Mouse (Mus musculus) cortical plate, adult 2 months (tissue): ENCODE data around the gene Gm40460.

Experiments
- CTCF ChIP-seq: fragments of 200-500 bp; IDR thresholded peaks from 2 replicates; pipeline ENCODE4 v1.5.1; 2011; ENCODE audit warnings: mild to moderate bottlenecking, control low read depth, low read length; ENCODE audit not compliant: insufficient read depth; ENCODE audit errors: extremely low read depth
- POLR2A ChIP-seq: fragments of 200-500 bp; IDR thresholded peaks from 2 replicates; pipeline ENCODE4 v1.6.1; 2011; ENCODE audit warnings: mild to moderate bottlenecking, low read length, control low read depth; ENCODE audit not compliant: insufficient read depth; ENCODE audit errors: extremely low read depth

- TF ChIP-seq POLR2A (no peak), CTCF (no peak)
Observed at GRCm38 (mm10) chr7:142198748-142199147, 42.1 kb downstream of the Gm40460 start.
